Mouse (Mus musculus) kidney, postnatal 36 days (tissue): ENCODE measurements around the gene Pcnx.

ENCODE experiments used
- DNase-seq, 2 experiments: peaks; one replicate each; pipeline ENCODE4 v3.0.0; 2021 to 2022; ENCODE audit warnings: mixed read lengths in 2 of 2

The Pcnx gene

DNA sequence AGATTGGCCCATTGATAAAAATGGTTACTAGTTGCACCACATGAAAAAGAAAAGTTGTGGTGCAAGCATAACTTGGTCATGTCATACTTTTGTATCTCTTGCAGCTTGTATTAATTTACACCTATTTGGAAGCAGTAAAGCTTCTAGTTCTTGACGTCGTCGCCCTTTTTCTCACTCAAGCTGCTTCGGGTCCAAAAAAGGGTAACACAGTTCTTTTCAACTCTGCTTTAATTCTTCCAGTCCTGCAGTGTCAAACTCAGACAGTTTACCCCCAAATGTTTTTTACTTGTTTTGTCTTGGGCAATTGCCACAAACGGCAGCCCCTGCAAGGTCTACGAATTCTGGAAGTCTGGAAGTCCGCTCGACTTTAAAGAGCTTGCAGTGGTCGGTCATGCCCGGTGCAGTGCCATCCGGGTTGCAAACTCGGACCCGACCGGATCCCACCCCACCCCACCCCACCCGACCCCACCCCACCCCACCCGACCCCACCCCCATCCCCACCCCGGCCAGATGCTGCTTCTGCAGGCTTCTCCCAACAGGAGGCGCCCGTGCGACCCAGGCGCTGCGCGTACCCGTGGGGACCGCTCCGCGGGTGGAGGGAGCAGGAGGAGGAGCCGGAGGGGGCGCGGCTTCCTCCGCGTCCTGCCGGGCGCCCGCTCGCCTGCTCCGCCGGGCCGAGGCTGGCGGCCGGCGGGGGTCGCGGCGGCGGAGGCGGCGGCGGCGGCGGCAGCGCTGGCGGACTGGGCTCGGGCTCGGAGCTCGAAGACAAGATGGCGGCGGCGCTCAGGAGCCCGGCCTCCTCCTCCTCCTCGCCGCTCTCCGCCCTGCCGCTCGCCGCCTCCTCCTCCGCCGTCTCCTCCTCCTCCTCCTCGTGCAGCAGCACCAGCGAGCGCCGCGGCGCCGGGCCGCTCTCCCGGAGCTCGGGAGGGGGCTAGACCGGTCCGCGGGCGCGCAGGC, at the start of gene Pcnx:
Pcnx (plus strand) TSS at position 673 of the 957 bp plus-strand sequence.
- DNase-seq = peak; percentile 88 to 94

DNA sequence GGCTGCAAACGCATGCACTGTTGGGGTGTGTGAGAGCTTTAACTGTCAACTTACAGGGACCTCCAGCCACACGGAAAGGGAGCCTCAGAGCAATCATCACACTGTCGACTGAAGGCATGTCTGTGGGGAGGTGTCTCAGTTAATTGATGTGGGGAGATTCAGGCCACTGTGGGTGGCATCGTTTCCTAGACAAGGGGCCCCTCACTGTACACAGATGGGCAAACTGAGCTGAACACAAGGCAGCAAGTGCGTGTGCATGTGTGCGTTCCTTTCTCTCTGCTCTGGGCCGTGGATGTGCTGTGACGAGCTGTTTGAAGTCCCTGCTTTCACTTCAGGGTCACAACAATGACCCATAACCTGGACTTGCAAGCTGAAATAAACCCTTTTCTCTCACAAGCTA, 49.4 kb upstream of the Pcnx start:
- DNase-seq = no peak

DNA sequence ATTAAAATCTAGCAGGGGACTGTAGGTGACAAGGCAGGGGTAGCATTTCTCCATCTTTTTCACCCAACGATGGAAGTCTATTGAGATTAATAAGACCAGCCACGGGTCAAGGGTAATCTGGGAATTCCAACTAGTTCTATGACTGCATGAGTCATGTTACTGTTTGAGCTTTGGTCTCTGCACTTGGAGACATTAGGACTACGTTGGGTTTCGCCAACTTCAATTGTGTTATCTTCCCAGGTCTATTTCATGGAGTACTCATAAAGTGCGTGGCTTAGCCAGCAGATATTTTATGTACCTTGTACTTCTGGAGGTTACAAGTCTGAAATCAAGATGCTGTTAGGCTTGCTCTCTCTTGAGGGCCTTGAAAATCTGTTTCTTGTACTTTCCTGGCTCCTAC, 45.1 kb upstream of the Pcnx start:
- no peak for DNase-seq

DNA sequence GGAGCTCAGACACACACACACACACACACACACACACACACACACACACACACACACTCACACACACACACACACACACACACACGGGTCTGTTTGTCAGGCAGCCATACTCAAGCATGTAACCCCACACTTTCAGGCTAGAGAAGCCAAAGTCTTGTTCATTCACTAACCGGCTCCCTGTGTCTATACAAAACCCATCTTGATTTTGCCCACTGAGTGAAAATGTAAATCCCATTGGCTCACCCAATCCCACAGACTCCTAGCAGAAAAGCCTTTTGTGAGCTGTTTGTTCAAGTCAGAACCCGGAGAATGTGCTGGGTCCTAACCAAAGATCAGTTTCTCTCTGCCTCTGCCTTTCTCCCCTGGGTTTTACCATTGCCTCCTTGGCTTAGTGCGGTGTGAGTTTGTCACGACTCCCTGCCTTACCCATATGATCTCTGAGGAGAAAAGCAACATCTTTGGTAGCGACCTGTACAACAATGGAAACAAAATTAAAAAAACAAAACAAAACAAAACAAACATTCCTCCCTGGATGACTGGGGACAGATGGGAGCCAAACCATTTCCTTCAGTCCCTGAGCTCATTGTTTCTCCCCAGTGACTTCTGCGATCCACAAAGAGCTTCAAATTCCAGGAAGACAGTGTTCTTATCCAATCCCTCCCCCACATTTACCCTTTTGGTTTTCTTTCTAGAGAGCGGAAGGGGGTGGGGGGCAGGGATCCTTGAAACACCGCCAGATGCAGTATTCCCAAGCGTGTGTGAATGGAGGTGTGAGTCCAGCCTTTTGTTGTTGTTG, 43.3 kb upstream of the Pcnx start:
- DNase-seq = peak; percentile 26 to 39

DNA sequence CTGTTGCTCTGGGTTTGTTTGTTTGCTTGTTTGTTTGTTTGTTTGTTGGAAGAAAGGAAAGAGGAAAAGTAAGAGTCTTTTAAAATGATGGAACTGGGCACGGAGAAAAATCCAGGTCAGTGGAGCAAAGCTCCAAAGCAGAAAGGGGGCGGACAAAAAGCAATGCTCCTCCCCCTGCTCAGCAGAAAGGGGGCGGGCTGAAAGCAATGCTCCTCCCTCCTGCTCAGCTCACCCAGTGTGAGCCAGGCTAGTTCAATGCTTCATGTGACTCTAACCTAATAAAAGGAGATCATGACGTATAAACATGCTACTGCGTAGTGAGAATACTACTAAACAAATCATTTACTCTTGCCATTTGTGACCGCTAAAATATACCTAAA, 42.7 kb upstream of the Pcnx start:
- DNase-seq = peak in 1 of 2 experiments; percentile 31

DNA sequence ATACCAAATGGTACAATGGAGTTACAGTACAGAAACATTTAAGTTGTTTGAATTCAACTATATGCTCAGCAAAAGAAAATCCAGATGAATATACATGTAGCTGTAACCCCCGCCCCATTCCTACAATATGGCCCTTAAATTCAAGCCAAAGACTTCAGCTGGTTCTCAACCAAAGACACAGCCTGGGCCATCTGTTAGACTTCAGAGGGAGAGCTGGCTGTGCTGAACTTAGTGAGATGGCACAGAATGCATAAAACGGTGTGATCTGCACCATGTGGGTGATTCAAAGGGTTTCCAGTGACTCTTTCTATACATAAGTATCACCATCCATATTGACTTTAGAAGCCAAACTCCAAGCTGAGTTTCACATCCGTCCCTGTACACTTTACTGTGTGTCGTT, 39.1 kb upstream of the Pcnx start:
- no peak for DNase-seq

DNA sequence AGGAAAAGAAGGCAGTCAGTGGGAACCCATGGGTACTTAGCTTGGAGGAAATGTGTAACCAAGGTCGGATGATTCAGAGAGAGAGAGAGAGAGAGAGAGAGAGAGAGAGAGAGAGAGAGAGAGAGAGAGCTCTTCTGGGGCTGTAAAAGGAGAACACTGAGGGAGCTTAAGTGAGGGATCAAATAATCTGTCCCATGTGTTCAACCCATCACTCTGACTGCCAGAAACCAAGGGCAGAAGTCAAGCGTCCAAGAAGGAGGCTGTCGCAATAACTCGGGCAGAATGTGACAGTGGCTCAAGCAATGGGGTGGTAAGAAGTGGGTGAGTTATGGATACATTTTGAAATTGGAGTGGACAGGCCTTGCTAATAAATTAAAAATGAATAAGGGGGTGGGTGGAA, 37.6 kb upstream of the Pcnx start:
- DNase-seq = no peak

DNA sequence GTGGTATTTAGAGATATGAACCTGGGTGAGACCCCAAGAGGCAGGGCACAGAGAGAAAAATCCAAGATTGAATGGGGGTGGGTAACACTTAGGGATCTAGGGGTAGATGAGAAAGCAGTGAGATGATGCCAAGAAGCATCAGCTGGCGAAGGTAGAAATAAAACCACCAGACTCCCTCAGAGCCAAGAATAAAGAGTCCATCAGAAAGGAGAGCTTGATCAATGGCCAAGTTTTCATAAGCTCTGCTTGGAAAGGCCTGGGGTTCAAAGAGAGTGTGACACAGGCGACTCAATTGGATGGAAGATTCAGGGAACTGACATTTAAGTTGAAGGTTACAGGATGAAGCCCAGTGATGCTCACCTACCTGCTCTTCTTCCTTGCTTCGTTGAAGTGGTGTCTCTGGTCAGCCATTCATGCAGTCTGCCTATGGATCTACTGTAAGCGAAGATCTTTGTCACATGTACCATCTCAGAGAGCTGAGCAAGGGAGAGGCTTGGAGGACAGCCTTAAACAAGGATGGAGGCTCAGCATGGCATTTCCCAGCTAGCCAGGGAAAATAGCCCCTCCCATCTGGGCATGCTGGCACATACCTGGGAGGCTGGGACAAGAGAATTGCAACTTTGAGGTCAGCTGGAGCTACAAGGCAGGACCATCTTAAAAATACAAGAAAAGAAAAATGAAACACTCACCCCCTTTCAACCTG, 36.9 kb upstream of the Pcnx start:
- DNase-seq = no peak

DNA sequence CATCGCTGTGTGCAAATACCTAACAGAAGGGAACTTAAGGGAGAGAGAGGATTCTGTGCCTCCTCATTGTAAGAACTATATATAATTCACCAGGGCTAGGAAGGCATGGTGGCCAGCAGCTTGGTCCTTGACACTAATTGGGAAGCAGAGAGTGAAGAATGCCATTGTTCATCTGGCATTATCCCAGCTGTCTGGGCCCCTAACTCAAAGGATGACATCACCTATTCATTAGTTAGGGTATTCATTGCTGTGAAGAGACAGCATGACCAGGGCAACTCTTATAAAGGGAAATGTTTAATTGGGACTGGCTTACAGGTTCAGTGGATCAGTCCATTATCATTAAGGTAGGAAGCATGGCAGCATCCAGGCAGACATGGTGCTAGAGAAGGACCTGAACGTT, 31.5 kb upstream of the Pcnx start:
- DNase-seq = no peak

DNA sequence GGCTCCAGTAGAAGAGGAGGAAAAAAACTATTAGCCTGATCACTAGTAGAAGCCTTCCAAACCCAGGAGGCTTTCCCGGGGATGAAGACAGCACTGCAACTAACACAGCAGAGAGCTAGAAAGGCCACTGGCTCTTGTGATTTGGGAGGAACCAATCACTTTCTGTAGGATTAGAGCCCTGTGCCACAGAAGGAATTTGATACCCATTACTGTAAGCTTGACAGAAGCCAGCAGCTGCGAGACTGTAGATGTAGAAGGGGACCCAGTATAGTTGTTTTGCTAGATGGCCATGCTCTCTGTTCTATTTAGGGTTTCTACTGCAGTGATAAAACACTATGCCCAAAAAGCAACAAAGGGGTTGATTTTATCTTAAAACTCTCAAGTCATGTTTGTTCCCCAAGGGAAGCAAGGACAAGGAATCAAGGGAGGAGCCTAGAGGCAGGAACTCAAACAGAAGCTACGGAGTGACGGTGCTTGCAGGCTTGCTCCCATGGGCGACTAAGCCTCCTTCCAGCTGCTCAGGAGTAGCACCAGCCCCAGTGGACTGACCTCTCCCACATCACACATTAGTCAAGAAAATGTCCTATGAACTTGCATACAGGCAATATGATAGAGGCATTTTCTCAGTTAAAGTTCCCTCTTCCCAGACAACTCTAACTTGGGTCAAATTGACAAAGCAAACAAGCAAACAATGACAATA, 27.6 kb upstream of the Pcnx start:
- DNase-seq = no peak

DNA sequence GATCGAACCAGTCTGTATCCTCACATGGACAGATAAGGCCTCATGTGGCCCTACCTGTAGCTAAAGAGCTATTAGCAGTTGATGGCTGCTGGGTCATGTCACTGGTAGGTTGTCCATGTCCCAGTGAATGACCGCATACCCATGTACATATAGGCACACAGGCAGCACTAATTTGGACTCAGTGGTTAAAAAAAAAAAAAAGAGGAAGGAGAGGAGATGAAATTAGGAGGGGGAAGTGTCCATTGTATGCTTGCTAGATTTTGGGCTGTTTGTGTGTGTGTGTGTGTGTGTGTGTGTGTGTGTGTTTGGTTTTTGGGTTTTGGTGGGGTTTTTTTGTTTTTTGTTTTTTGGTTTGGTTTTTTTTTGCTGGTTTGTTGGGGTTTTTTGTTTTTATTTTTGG, 26.7 kb upstream of the Pcnx start:
- DNase-seq = no peak

DNA sequence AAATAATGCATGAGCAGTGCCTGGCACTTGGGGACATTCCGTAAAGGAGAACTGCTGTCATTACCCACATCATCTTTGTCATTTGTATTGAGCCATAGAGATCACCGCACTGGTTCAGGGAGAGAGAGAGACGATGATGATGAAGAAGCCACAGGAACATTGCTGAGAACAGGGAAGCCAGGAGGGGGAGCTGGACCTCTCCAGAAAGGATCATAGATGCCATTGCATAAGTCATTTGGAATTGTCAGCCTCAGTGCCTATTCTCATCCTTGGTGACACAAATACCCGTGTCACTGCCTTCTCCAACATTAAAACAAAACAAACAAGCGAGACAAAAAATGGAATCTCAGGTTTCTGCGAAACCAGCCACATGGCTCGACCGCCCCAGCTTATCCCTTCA, 23.7 kb upstream of the Pcnx start:
- peak; percentile 30 to 60 for DNase-seq

DNA sequence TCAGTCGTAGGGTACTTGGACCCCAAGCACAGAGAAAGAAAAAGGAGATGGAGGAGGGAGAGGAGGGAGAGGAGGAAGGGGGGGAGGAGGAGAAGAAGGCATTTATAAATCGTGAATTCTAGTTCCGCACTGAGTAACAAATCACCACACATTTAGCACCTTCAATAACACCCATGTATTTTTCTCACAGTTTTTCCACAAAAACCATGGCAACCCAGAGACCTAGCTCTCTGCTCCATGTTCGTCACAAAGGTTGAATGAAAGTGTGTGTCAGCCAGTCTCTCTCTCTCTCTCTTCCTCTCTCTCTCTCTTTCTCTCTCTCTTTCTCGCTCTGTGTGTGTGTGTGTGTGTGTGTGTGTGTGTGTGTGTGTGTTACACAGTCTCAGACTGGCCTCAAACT, 22.4 kb upstream of the Pcnx start:
- DNase-seq = no peak

DNA sequence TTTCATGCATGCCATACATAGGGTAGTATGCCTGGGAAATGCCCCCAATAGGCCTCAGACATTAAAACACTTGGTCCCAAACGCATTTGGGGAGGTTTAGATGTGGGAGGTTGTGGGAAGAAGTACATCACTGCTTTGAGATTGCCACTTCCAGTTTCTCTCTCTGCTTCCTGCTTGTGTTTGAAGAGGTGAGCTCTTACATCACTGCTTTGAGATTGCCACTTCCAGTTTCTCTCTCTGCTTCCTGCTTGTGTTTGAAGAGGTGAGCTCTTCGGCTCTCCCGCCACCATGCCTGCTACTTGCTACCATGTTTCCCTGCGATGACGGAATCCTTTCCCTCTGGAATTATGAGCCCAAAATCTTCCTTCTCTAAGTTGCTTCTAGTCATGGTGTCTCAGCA, 20.2 kb upstream of the Pcnx start:
- DNase-seq = no peak

DNA sequence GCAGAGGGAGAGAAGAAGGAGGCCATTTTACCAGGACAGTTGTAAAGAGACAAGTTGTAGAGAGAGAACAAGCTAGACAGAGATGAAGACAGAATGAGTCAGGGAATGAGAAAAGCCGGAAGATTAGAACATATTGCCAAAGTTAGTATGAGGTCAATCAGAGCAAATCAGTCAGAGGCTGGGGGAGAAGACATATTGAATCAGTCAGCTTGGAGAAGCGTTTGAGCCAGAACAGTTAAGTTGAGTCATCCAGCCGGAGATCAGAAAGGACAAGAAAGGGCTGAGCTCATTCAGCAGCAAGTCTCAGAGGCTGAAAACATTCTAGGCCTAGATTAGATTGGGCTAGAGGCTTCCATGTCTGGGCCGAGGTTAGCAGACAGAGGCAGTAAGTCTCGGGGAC, 18.8 kb upstream of the Pcnx start:
- DNase-seq = no peak

DNA sequence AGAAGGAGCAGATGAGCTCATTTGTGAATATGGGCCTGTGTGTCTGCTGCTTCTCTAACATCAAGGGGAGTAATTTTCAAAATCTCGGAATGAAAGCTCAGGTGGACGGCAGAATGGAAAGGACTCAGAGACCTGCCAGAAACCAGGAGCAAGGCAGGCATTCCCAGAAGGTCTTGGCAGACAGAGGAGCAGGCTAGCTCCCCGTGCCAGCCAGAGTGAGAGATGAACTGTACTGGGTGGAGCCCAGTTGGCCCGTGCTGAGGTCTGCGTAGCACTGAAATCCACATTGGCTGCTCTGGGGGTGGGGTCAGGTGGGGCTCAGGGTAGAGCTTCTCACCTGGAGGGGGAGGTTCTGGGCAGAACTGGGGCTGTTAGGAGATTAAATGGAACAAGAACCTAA, 16.3 kb upstream of the Pcnx start:
- no peak for DNase-seq

DNA sequence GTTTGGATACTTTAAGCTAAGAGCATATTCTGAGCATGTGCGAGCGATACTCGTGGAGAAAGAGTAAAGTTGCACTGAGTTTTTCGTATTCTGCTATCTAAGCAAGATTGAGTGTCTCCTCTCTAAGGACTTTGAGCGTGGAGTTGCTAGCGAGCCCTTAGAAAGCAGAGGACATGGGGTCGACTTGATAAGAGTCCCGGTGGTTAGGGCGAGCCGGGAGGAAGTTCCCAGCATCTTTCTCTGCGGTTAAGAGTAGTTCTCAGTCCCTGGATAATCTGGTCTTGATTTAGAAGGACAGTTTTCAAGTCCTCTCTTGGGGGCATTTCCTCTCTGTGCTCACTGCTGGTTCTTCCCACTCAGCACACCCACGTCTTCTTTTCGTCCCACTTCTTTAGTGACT, 15.3 kb upstream of the Pcnx start:
- peak in 1 of 2 experiments; percentile 6 for DNase-seq

DNA sequence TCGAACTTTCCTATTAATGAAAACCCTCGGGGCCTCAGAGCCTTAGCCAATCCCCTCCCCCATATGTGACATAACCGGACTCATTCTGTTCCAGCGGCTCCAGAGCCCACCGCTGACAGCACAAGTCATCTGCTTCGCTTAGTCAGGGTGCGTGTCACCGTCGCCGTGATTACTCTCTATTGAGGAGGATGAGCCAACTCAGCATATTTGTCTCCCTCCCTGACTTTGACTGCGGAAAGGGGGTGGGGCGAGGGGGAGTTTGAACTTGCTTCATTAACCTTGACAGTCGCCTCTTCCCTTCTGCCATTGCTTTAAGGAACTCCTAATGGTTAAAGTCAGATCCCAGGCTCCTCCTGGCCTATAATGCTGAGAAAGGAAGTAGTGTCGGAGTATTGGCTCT, 14.8 kb upstream of the Pcnx start:
- DNase-seq = peak in 1 of 2 experiments; percentile 18

DNA sequence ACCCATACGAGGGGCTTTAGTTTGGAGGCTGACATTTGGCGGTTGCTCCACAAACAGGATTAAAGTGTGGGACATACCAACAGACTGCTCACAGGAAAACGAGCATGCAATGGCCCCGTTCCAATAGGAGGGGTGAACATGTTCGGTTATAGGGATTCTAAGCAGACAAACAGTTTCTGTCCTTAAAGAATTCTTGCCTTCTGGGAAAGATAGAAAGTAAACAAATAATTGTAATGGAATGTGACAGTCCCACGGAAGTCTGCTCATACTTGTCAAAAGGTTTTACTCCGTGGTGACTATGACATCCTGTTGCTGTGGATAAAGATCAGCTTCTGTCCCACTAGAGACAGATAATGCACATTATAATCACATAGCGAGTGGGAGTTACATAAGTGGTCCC, 10.2 kb upstream of the Pcnx start:
- no peak for DNase-seq

DNA sequence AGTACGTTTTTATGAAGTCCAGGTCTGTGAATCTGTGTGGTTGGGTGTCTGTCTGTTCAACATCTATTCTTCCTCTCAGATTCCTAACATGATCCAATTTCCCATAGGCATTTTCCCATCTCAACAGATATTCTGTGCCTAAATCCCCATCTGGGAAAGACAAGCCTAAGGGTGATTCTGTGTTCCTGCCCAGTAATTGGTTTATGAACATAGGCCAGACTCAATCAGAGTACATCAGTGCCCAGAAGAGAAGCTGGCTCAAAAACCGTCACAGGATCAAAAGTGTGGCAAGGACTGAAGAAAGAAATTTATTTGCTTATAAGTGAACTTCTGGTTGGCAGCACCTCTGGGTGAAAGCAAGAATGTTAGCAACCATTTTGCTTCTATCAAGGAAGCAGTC, 7.3 kb upstream of the Pcnx start:
- no peak for DNase-seq

DNA sequence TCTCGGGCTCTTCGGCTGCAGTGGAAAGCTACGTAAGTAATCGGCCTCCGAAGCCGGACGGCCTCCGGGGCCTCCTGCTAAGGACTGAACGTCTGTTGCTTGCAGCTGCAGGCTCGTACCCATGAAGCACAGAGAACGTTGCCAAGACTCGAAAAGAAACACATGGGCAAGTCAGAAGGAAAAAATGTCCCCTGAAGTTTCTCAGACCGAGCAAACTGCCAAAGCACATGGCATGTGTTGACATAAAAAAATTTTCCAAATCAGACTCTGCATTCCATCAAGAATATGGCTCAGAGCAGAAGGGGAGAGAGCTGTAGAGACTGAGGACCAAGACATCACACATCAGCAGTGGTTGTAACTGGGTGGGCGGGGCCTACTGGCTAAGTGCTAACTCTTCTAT, 6.8 kb upstream of the Pcnx start:
- no peak for DNase-seq

DNA sequence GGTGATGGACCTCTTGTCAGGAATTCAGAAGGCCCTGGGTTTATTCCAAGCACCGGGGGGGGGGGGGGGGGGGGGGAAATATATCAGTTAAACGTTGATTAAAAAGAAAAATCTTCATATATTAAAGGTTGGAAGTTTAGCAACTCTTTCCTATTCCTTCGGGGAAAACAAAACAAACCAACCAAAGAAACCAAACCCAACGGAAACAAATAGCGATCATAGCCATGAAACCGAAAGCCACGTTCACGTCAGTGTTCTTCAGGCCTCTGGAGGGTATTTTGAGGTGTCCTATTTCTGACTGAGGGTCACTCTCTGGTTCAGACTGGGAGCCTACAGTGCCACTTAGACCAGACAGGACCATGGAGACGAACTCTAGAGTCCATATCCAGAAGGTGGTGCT, 6.3 kb upstream of the Pcnx start:
- no peak for DNase-seq

DNA sequence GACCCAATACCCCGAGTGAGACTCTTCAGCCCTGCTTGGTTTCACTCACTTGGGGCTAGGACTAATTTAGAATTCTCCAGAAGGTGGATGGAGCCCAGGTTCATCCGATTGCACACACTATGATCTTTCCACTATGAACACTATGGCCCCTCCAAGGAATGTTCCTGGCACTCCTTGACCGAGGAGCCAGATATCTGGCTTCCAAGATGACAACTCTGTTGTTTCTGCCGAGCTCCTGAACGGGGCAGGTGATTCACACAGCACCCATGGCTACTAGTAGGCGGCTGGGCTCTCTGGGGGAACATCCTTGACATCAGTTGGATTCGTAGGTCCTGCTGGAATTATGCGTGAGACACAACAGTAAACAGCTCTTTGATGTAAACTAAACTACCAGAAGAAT, 4.8 kb upstream of the Pcnx start:
- no peak for DNase-seq
